Mouse (Mus musculus): ENCODE results near the gene Anapc2. TPM values are rescaled to one million over a fixed set of nuclear protein-coding genes. Genes with fewer than 3 reads are reported as not detected.
A peak's percentile ranks its signal among the peaks of the same experiment; 100 is the strongest.

Gene Anapc2
- polyA plus RNA-seq, 1 experiment from 2014 or later = 22.8 TPM

DNA sequence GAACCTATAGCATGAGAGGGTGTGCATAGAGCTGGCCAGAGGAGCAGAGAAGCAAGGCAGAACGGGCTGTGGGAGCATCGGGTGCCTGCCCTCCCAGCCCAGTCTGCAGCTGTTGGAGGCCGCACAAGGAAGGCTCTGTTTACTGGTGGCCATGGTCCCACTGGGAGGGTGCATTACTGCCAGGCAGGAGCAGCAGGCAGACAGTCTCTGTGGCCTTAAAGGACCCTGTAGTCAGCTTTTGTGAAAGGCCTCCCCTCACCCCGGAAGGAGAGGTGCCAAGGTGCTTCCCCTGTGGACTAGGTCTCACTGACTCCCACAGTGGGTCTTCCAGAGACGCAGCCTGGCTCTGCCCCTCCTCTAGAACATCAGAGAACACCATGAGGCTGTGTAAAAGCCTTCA, 45.4 kb upstream of the Anapc2 start:
- H3K4me3 ChIP-seq (ENCODE audit: low read depth, low read length) = no peak overlapping the region
- peaks cover 19% of the 10 kb centered on the region for H3K4me1 ChIP-seq (ENCODE audit: insufficient read depth)
- no peak for TF ChIP-seq CTCF (IDR thresholded peaks at IDR 0.05; ENCODE audit: low read depth)
- no peak for TF ChIP-seq EP300 (IDR thresholded peaks at IDR 0.05; ENCODE audit: low read depth)
- no peak for ATAC-seq
- H3K27ac ChIP-seq (ENCODE audit: low read depth) = no peak overlapping the region
- no peak overlapping the region for H3K9ac ChIP-seq (replicated peaks)
- H3K27me3 ChIP-seq (ENCODE audit: insufficient read depth, low read length) = no peaks in the 10 kb centered on the region
- WGBS (ENCODE audit: insufficient replicate concordance) = 79% methylated on average over 5 of the region's 5 CpGs
- peaks cover 7% of the 10 kb centered on the region for H3K36me3 ChIP-seq (replicated peaks; ENCODE audit: insufficient read depth, low read length)
- no peak overlapping the region for H3K4me2 ChIP-seq (ENCODE audit: low read depth, low read length)
- H3K9me3 ChIP-seq (ENCODE audit: low read length) = no peaks in the 10 kb centered on the region
- DNase-seq = no peak

DNA sequence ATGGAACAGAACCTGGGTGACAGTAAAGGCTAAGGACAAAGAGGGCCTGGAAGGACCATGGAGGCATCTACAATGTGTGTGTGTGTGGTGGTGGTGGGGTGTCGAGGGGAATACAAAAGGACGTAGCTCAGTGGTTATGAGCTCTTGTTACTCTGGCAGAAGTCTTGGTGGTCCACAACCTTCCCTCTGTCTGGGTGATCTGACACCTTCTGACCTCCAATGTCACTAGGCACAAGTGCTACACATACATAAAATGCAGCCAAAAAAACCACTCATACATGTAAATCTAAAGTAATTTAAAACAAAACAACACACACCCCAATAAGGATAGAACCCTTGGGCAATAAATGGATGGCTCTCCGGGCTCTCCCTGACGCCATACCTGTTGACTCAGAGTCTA, 44.9 kb upstream of the Anapc2 start:
- H3K4me2 ChIP-seq (ENCODE audit: low read depth, low read length) = no peak overlapping the region

GRCm38 (mm10) chr2:25228431-25228889, 43.8 kb upstream of the Anapc2 start:
- peak overlapping the region; percentile 74 for H3K27ac ChIP-seq (ENCODE audit: low read depth)
- peak; percentile 75 for TF ChIP-seq EP300 (IDR thresholded peaks at IDR 0.05; ENCODE audit: low read depth)
- peak; percentile 86 for TF ChIP-seq CTCF (IDR thresholded peaks at IDR 0.05; ENCODE audit: low read depth)
- 0% methylated on average over 7 of the region's 7 CpGs for WGBS (ENCODE audit: insufficient replicate concordance)
- H3K36me3 ChIP-seq (replicated peaks; ENCODE audit: insufficient read depth, low read length) = peaks cover 2% of the 10 kb centered on the region
- peak overlapping the region; percentile 44 for H3K4me3 ChIP-seq (ENCODE audit: low read depth, low read length)
- DNase-seq (peak; percentile 89), ATAC-seq (peak; percentile 18)
- peak overlapping the region; percentile 62 for H3K4me2 ChIP-seq (ENCODE audit: low read depth, low read length)
- no peaks in the 10 kb centered on the region for H3K27me3 ChIP-seq (ENCODE audit: insufficient read depth, low read length)
- no peaks in the 10 kb centered on the region for H3K9me3 ChIP-seq (ENCODE audit: low read length)
- peak overlapping the region; percentile 52; the same call in 1 of the 2 replicates for H3K9ac ChIP-seq (replicated peaks)
- peaks cover 15% of the 10 kb centered on the region for H3K4me1 ChIP-seq (ENCODE audit: insufficient read depth)

More for the DNA sequence above, 44.9 kb upstream of the Anapc2 start:
- H3K36me3 ChIP-seq (replicated peaks; ENCODE audit: insufficient read depth, low read length) = peaks cover 6% of the 10 kb centered on the region
- H3K9ac ChIP-seq (replicated peaks) = no peak overlapping the region
- H3K4me1 ChIP-seq (ENCODE audit: insufficient read depth) = peaks cover 19% of the 10 kb centered on the region
- no peak for TF ChIP-seq EP300 (IDR thresholded peaks at IDR 0.05; ENCODE audit: low read depth)
- no peak for TF ChIP-seq CTCF (IDR thresholded peaks at IDR 0.05; ENCODE audit: low read depth)
- no peak overlapping the region for H3K27ac ChIP-seq (ENCODE audit: low read depth)
- ATAC-seq (no peak), DNase-seq (no peak)
- 85% methylated on average over 4 of the region's 4 CpGs for WGBS (ENCODE audit: insufficient replicate concordance)
- no peaks in the 10 kb centered on the region for H3K9me3 ChIP-seq (ENCODE audit: low read length)
- no peaks in the 10 kb centered on the region for H3K27me3 ChIP-seq (ENCODE audit: insufficient read depth, low read length)
- H3K4me3 ChIP-seq (ENCODE audit: low read depth, low read length) = no peak overlapping the region

DNA sequence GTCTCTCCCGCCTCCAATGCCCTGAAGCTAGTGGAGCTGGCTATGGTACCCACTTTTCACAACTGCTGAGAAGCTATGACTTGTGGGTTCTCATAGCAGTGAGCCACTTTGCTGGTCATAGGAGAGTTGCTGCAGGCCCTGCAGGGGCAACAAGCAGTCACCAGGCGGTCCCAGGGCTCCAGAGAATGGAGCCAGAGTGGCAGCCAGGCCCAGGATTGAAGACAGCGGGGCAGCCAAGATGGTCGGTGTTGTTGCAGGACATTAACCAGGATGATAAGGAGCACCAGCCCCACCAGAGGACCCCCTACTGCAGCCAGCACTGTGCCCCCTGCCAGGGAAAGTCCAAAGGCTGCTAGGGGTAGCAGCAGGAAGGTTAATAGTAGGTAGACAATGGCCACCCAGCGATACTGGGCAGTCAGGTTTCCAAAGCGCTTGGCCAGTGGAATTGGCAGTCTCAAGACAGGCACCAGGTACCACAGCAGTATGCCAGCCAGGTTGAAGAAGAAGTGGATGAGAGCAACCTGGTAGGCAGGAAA, 43.2 kb upstream of the Anapc2 start:
- H3K27ac ChIP-seq (ENCODE audit: low read depth) = peak overlapping the region; percentile 74; the same call in 1 of the 2 replicates
- ATAC-seq (no peak), DNase-seq (no peak)
- H3K9ac ChIP-seq (replicated peaks) = no peak overlapping the region
- no peak overlapping the region for H3K4me3 ChIP-seq (ENCODE audit: low read depth, low read length)
- no peaks in the 10 kb centered on the region for H3K27me3 ChIP-seq (ENCODE audit: insufficient read depth, low read length)
- TF ChIP-seq EP300 (IDR thresholded peaks at IDR 0.05; ENCODE audit: low read depth) (no peak), CTCF (IDR thresholded peaks at IDR 0.05; ENCODE audit: low read depth) (no peak)
- peak overlapping the region; percentile 62 for H3K4me2 ChIP-seq (ENCODE audit: low read depth, low read length)
- no peaks in the 10 kb centered on the region for H3K9me3 ChIP-seq (ENCODE audit: low read length)
- peaks cover 13% of the 10 kb centered on the region for H3K4me1 ChIP-seq (ENCODE audit: insufficient read depth)
- H3K36me3 ChIP-seq (replicated peaks; ENCODE audit: insufficient read depth, low read length) = no peaks in the 10 kb centered on the region
- WGBS (ENCODE audit: insufficient replicate concordance) = 64% methylated on average over 6 of the region's 6 CpGs

- ATAC-seq (no peak), DNase-seq (no peak)
- Histone ChIP-seq H3K4me1 (ENCODE audit: insufficient read depth) (peaks cover 13% of the 10 kb centered on the region), H3K27me3 (ENCODE audit: insufficient read depth, low read length) (no peaks in the 10 kb centered on the region), H3K4me2 (ENCODE audit: low read depth, low read length) (no peak overlapping the region), H3K36me3 (replicated peaks; ENCODE audit: insufficient read depth, low read length) (no peaks in the 10 kb centered on the region), H3K4me3 (ENCODE audit: low read depth, low read length) (no peak overlapping the region), H3K27ac (ENCODE audit: low read depth) (no peak overlapping the region), H3K9ac (replicated peaks) (no peak overlapping the region), H3K9me3 (ENCODE audit: low read length) (no peaks in the 10 kb centered on the region)
- WGBS (ENCODE audit: insufficient replicate concordance) = 81% methylated on average over 5 of the region's 5 CpGs
- TF ChIP-seq CTCF (IDR thresholded peaks at IDR 0.05; ENCODE audit: low read depth) = no peak
- TF ChIP-seq EP300 (IDR thresholded peaks at IDR 0.05; ENCODE audit: low read depth) = no peak
Measured at GRCm38 (mm10) chr2:25229582-25229981, 42.7 kb upstream of the Anapc2 start.

- TF ChIP-seq CTCF (IDR thresholded peaks at IDR 0.05; ENCODE audit: low read depth) = no peak
- no peak for TF ChIP-seq EP300 (IDR thresholded peaks at IDR 0.05; ENCODE audit: low read depth)
- Histone ChIP-seq H3K36me3 (replicated peaks; ENCODE audit: insufficient read depth, low read length) (no peaks in the 10 kb centered on the region), H3K4me1 (ENCODE audit: insufficient read depth) (peaks cover 10% of the 10 kb centered on the region), H3K27ac (ENCODE audit: low read depth) (no peak overlapping the region), H3K9me3 (ENCODE audit: low read length) (no peaks in the 10 kb centered on the region), H3K4me2 (ENCODE audit: low read depth, low read length) (no peak overlapping the region), H3K9ac (replicated peaks) (no peak overlapping the region), H3K4me3 (ENCODE audit: low read depth, low read length) (no peak overlapping the region), H3K27me3 (ENCODE audit: insufficient read depth, low read length) (no peaks in the 10 kb centered on the region)
- 83% methylated on average over 7 of the region's 7 CpGs for WGBS (ENCODE audit: insufficient replicate concordance)
- ATAC-seq = no peak
- DNase-seq = no peak
Measured at GRCm38 (mm10) chr2:25230581-25230980, 41.7 kb upstream of the Anapc2 start.

Measured in liver, postnatal 0 days (tissue).